Comparison of ENCODE assay signal across 8 mouse cellular contexts in genomic region chr5:123683043-123683376, GRCm38 (mm10). TPM values are rescaled to one million over a fixed set of nuclear protein-coding genes. Genes with fewer than 3 reads are reported as not detected.
DNase-seq lines count a peak whose midpoint lies in the region; ATAC-seq and TF ChIP-seq lines count a peak whose summit lies in the region.

No protein-coding gene starts in this region.

- peak overlapping the region; percentile 74 for H3K4me2 ChIP-seq in forebrain, embryonic 15.5 days (replicated peaks)
- peak overlapping the region; percentile 96 for H3K4me2 ChIP-seq in kidney, postnatal 0 days (ENCODE audit: low read length)

- peak overlapping the region; percentile 96 for H3K4me3 ChIP-seq in forebrain, embryonic 15.5 days
- peak overlapping the region; percentile 99 for H3K4me3 ChIP-seq in kidney, postnatal 0 days (replicated peaks; ENCODE audit: low read depth, low read length)

- H3K27me3 ChIP-seq in forebrain, embryonic 15.5 days = no peaks in the 10 kb centered on the region
- H3K27me3 ChIP-seq in kidney, postnatal 0 days (ENCODE audit: insufficient read depth, low read length) = no peaks in the 10 kb centered on the region

- WGBS in forebrain, embryonic 15.5 days = 1% methylated on average over 6 of the region's 6 CpGs
- WGBS in kidney, postnatal 0 days = 5% methylated on average over 6 of the region's 6 CpGs

- no peaks in the 10 kb centered on the region for H3K9me3 ChIP-seq in forebrain, embryonic 15.5 days
- H3K9me3 ChIP-seq in kidney, postnatal 0 days (replicated peaks; ENCODE audit: low read length) = no peaks in the 10 kb centered on the region

- H3K36me3 ChIP-seq in forebrain, embryonic 15.5 days = no peaks in the 10 kb centered on the region
- H3K36me3 ChIP-seq in kidney, postnatal 0 days (ENCODE audit: insufficient read depth, low read length) = no peaks in the 10 kb centered on the region

- peak; percentile 42; the same call in 1 of the 2 replicates for ATAC-seq in forebrain, embryonic 15.5 days (replicated peaks)
- no peak for ATAC-seq in kidney, postnatal 0 days (replicated peaks; ENCODE audit: low FRiP score, low read depth)
- ATAC-seq in CD4-positive, CD25-positive, alpha-beta regulatory T cell, adult 4 months = no peak
- ATAC-seq in monocyte, adult 5-6 weeks (replicated peaks; ENCODE audit: insufficient number of reproducible peaks, low FRiP score, low TSS enrichment, poor library complexity, severe bottlenecking) = no peak

- no peak for TF ChIP-seq CTCF in kidney, postnatal 0 days (IDR thresholded peaks at IDR 0.05; ENCODE audit: low read depth)

- peak; percentile 37 for DNase-seq in kidney, adult 9 months
- no peak for DNase-seq in kidney, adult 18-20 months
- DNase-seq in NIH3T3 (ENCODE audit: low read depth) = peak; percentile 76
- DNase-seq in kidney, postnatal 0 days (ENCODE audit: low spot score) = peak; percentile 68
- DNase-seq in lung, postnatal 36 days = peak; percentile 67

- peak overlapping the region; percentile 99 for H3K27ac ChIP-seq in forebrain, embryonic 15.5 days (replicated peaks)
- no peak overlapping the region; the same call in 1 of the 2 replicates for H3K27ac ChIP-seq in kidney, postnatal 0 days

- peak overlapping the region; percentile 98 for H3K9ac ChIP-seq in forebrain, embryonic 15.5 days (replicated peaks)
- peak overlapping the region; percentile 94 for H3K9ac ChIP-seq in kidney, postnatal 0 days (ENCODE audit: low read depth, low read length)

- peaks cover 39% of the 10 kb centered on the region for H3K4me1 ChIP-seq in forebrain, embryonic 15.5 days
- peaks cover 8% of the 10 kb centered on the region; the same call in 1 of the 2 replicates for H3K4me1 ChIP-seq in kidney, postnatal 0 days (replicated peaks; ENCODE audit: insufficient read depth, low read length)

RNA-seq across cellular contexts. Expression of gene Clip1, which starts 1.4 kb away (rescaled TPM):
- 80.0 and 84.5 TPM in 2 replicates for polyA plus RNA-seq in forebrain, embryonic 15.5 days (2015; fragmentation: Nextera tagmentation; extraction: Ambion mirVana)
- polyA plus RNA-seq in kidney, postnatal 0 days (2015; fragmentation: Nextera tagmentation; extraction: Ambion mirVana) = 21.6 and 26.8 TPM in 2 replicates
- polyA plus RNA-seq in CD4-positive, CD25-positive, alpha-beta regulatory T cell, adult 4 months (2017; shearing (Covaris generic)) = 10 to 100 TPM; 48.4 to 51.4 TPM
- total RNA-seq in monocyte, adult 5-6 weeks (2017) = 187 to 211 TPM (median 206 TPM) in 3 replicates

RNA-seq across cellular contexts. Expression of gene Zcchc8, which starts 37.9 kb away (rescaled TPM):
- polyA plus RNA-seq in forebrain, embryonic 15.5 days (2015; fragmentation: Nextera tagmentation; extraction: Ambion mirVana) = 83.7 and 87.8 TPM in 2 replicates
- 59.1 and 63.8 TPM in 2 replicates for polyA plus RNA-seq in kidney, postnatal 0 days (2015; fragmentation: Nextera tagmentation; extraction: Ambion mirVana)
- 10 to 100 TPM; 55.3 to 67.5 TPM for polyA plus RNA-seq in CD4-positive, CD25-positive, alpha-beta regulatory T cell, adult 4 months (2017; shearing (Covaris generic))
- 85.0 to 187 TPM (median 163 TPM) in 3 replicates for total RNA-seq in monocyte, adult 5-6 weeks (2017)
